Mouse (Mus musculus) kidney, postnatal 0 days (tissue): ENCODE data around the gene Olfr401. TPM values are rescaled to one million over a fixed set of nuclear protein-coding genes. Genes with fewer than 3 reads are reported as not detected.
"Not testable (repeated sequence)": the region's sequence is repeated elsewhere in the genome, so short reads cannot be mapped to it uniquely, and the experiment has no call there.

ENCODE experiments used
- ATAC-seq: fragments of 200-750 bp; cut with Nextera tagmentation; replicated peaks from 2 replicates; pipeline ENCODE4 v1.8.0; 2017; ENCODE audit warnings: low read depth, moderate number of reproducible peaks, moderate TSS enrichment, moderate library complexity; ENCODE audit not compliant: low FRiP score
- DNase-seq: peaks from one replicate; pipeline ENCODE4 v3.0.0-alpha.2; 2016; ENCODE audit warnings: low spot score
- H3K27ac ChIP-seq: fragments of 300-500 bp; sonication (generic); 2 replicates; pipeline ENCODE4 v1.5.1; 2014; ENCODE audit warnings: mild to moderate bottlenecking
- H3K27me3 ChIP-seq: fragments of 300-500 bp; sonication (generic); 2 replicates; pipeline ENCODE4 v1.6.1; 2014; ENCODE audit warnings: low read length, mixed read lengths; ENCODE audit not compliant: insufficient read depth
- H3K36me3 ChIP-seq: fragments of 300-500 bp; sonication (generic); 2 replicates; pipeline ENCODE4 v1.6.1; 2014; ENCODE audit warnings: low read length, mixed read lengths; ENCODE audit not compliant: insufficient read depth
- H3K4me1 ChIP-seq: fragments of 300-500 bp; sonication (generic); replicated peaks from 2 replicates; pipeline ENCODE4 v1.6.1; 2014; ENCODE audit warnings: antibody characterized with exemption, low read length, mixed read lengths; ENCODE audit not compliant: insufficient read depth
- H3K4me2 ChIP-seq: fragments of 300-500 bp; sonication (generic); 2 replicates; pipeline ENCODE4 v1.6.1; 2014; ENCODE audit warnings: mild to moderate bottlenecking, low read length, moderate library complexity, mixed read lengths
- H3K4me3 ChIP-seq: fragments of 300-500 bp; sonication (generic); replicated peaks from 2 replicates; pipeline ENCODE4 v1.5.1; 2014; ENCODE audit warnings: low read depth, low read length
- H3K9ac ChIP-seq: fragments of 300-500 bp; sonication (generic); 2 replicates; pipeline ENCODE4 v1.6.1; 2014; ENCODE audit warnings: low read depth, low read length
- H3K9me3 ChIP-seq: fragments of 300-500 bp; sonication (generic); replicated peaks from 2 replicates; pipeline ENCODE4 v1.6.1; 2016; ENCODE audit warnings: low read length, inconsistent platforms, mixed read lengths
- CTCF ChIP-seq: IDR thresholded peaks from 2 replicates; pipeline ENCODE4 v1.5.1; 2016; ENCODE audit warnings: antibody characterized with exemption, low read depth, mild to moderate bottlenecking, moderate library complexity
- WGBS: fragments of 180-500 bp; shearing (Covaris S2); extraction: QIAGEN DNeasy Blood & Tissue Kit; methylation state at CpG from one replicate; pipeline ENCODE4 v1.1.7; 2014; 5-methylcytosine and 5-hydroxymethylcytosine counted together
- polyA plus RNA-seq: library from polyadenylated mRNA; unstranded; fragments of >200 nt; fragmentation: Nextera tagmentation; extraction: Ambion mirVana; gene quantifications from 2 replicates; pipeline ENCODE4 v1.2.1, GENCODE M21; 2015

Olfr401 gene
- polyA plus RNA-seq = not detected in 2 replicates

DNA sequence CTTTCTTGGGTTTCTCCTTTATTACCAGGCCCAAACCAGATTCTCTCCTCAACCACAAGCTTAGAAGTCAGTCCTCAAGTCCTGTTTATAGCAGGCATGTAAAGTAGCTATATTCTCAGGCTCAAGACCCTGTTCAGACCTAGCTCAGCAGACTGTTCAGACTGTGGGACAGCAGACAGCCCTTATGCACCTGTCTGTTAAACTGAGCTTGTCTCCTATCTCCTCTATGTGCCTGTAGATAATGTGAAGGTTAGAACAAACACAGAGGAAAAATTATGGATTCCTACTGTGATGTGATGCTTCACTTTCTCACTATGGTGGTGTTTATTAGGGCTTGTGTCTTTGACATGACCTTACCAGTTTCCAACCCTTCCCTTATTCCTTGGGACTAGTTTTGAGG is at the start of gene Olfr401:
TSS of gene Olfr401 (plus strand) at position 301 of the 400 bp plus-strand sequence.
- no peak for TF ChIP-seq CTCF
- H3K4me1 ChIP-seq = no peaks in the 10 kb centered on the region
- no peaks in the 10 kb centered on the region for H3K9me3 ChIP-seq
- no peak within 1 kb of the TSS for H3K4me3 ChIP-seq
- no peaks in the 10 kb centered on the region for H3K27me3 ChIP-seq
- no peak within 1 kb of the TSS for H3K27ac ChIP-seq
- no peaks in the 10 kb centered on the region for H3K36me3 ChIP-seq
- ATAC-seq = no peak
- H3K9ac ChIP-seq = no peak within 1 kb of the TSS
- no peak within 1 kb of the TSS for H3K4me2 ChIP-seq
- DNase-seq = no peak

GRCm38 (mm10) chr11:74069655-74070054 is 43.9 kb upstream of the Olfr401 start, which contains the start of gene Zfp616:
Gene Zfp616, plus strand, starts transcription at chr11:74069955.
- Histone ChIP-seq H3K9ac (no peak within 1 kb of the TSS), H3K4me1 (no peaks in the 10 kb centered on the region), H3K4me2 (no peak within 1 kb of the TSS), H3K27ac (no peak within 1 kb of the TSS), H3K4me3 (no peak within 1 kb of the TSS), H3K27me3 (no peaks in the 10 kb centered on the region), H3K9me3 (no peaks in the 10 kb centered on the region), H3K36me3 (no peaks in the 10 kb centered on the region)
- ATAC-seq (no peak), DNase-seq (no peak)
- no peak for TF ChIP-seq CTCF
- 90% methylated on average over 1 of the region's 1 CpGs for WGBS

DNA sequence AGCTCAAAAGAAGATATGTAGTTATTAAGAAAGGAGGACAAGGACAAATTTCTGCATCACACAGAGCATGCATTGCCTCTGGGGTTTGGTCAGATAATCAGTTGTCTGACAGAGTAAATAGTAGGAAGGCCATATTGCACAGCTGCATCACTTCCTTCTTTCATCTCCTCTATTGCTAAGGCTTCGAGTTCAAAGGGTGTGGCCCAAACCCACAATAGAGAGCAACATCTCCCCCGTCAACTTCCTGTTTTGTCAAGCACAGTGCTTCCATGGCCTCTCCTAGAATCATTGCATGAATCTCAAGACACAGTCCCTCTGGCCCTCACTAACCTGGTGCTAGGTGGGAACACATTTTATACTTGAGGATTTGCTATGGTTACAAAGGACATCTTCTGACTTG is 12.8 kb upstream of the Olfr401 start:
- no peak overlapping the region for H3K27ac ChIP-seq
- H3K4me2 ChIP-seq = no peak overlapping the region
- no peak overlapping the region for H3K4me3 ChIP-seq
- DNase-seq (no peak), ATAC-seq (no peak)
- no peak overlapping the region for H3K9ac ChIP-seq
- WGBS = 77% methylated on average over 2 of the region's 2 CpGs
- no peaks in the 10 kb centered on the region for H3K27me3 ChIP-seq
- no peak for TF ChIP-seq CTCF
- H3K9me3 ChIP-seq = no peaks in the 10 kb centered on the region
- H3K36me3 ChIP-seq = no peaks in the 10 kb centered on the region
- no peaks in the 10 kb centered on the region for H3K4me1 ChIP-seq

- TF ChIP-seq CTCF = no peak
- no peak overlapping the region for H3K4me2 ChIP-seq
- no peak overlapping the region for H3K4me3 ChIP-seq
- no peaks in the 10 kb centered on the region for H3K9me3 ChIP-seq
- no peaks in the 10 kb centered on the region for H3K4me1 ChIP-seq
- H3K27ac ChIP-seq = no peak overlapping the region
- H3K27me3 ChIP-seq = no peaks in the 10 kb centered on the region
- ATAC-seq = no peak
- no peak overlapping the region for H3K9ac ChIP-seq
- no peaks in the 10 kb centered on the region for H3K36me3 ChIP-seq
- no peak for DNase-seq
- WGBS = 59% methylated on average over 2 of the region's 2 CpGs
Observed at GRCm38 (mm10) chr11:74101507-74101906, 12.0 kb upstream of the Olfr401 start.

GRCm38 (mm10) chr11:74105066-74105465 is 8.4 kb upstream of the Olfr401 start:
- no peak for DNase-seq
- TF ChIP-seq CTCF = no peak
- Histone ChIP-seq H3K4me1 (no peaks in the 10 kb centered on the region), H3K36me3 (no peaks in the 10 kb centered on the region), H3K27ac (no peak overlapping the region), H3K27me3 (no peaks in the 10 kb centered on the region), H3K4me2 (no peak overlapping the region), H3K9me3 (no peaks in the 10 kb centered on the region), H3K4me3 (no peak overlapping the region), H3K9ac (no peak overlapping the region)
- no peak for ATAC-seq
- 34% methylated on average over 5 of the region's 5 CpGs for WGBS

DNA sequence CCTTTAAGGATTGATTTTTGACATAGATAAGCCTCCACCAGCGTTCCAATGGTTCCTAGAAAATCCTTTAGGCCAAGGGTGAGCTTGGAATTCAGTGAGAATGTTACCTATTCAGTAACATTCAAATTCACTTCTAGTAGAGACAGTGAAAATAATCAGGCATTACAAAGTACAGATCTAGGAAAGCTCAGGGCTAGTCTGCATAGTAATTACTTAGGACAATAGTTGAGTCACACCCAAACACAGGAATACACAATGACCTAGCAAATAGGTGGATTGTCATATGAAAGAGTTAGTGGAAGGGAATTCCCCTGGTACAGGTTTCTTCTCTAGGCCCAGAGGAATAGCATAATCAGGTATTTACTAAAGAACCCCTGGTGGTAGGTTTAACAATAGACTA is 26.5 kb downstream of the Olfr401 start:
- H3K27ac ChIP-seq, H3K27me3 ChIP-seq, ATAC-seq, H3K4me3 ChIP-seq, H3K9me3 ChIP-seq, H3K36me3 ChIP-seq, H3K9ac ChIP-seq, H3K4me1 ChIP-seq, DNase-seq, H3K4me2 ChIP-seq: not testable (repeated sequence)
- 29% methylated on average over 1 of the region's 1 CpGs for WGBS

DNA sequence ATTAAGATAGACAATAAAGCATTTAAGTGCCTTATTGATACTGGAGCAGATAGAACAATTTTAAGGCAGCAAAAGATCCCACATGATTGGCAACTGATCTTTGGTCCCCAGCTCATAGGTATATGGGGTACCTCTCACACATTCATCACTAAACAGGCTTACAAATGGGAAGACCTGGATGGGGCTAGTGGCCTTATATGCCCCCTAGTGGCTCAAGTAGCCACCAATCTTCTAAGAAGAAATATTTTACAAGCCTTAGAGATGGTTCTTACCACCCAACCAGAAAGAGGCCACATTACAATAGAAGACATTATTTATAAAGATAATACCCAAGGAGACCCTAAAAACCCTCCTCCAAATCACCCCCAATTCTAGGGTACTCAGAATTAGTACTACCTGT is 32.4 kb downstream of the Olfr401 start:
- Histone ChIP-seq H3K4me1 (no peaks in the 10 kb centered on the region), H3K9ac (no peak overlapping the region), H3K36me3 (no peaks in the 10 kb centered on the region), H3K4me3 (no peak overlapping the region), H3K9me3 (no peaks in the 10 kb centered on the region), H3K27ac (no peak overlapping the region), H3K27me3 (no peaks in the 10 kb centered on the region), H3K4me2 (no peak overlapping the region)
- no peak for TF ChIP-seq CTCF
- DNase-seq = no peak
- ATAC-seq = no peak
